Mouse (Mus musculus) myocyte (in vitro differentiated cells): Measurements from ENCODE around the gene Tm9sf1.
A peak's percentile ranks its signal among the peaks of the same experiment; 100 is the strongest.

Experiments used
- E2F4 ChIP-seq: IDR thresholded peaks from one replicate; pipeline ENCODE4 v1.6.1; 2011; ENCODE audit warnings: mild to moderate bottlenecking, control low read depth, moderate library complexity; ENCODE audit not compliant: insufficient read depth
- MAX ChIP-seq: IDR thresholded peaks from one replicate; pipeline ENCODE4 v1.6.1; 2011; ENCODE audit warnings: low read depth, mild to moderate bottlenecking, control low read depth
- MYOD1 ChIP-seq, 3 experiments: IDR thresholded peaks; one replicate each; pipeline ENCODE4 v1.6.1; 2011; ENCODE audit warnings: control low read depth in 2 of 3, low read depth in 2 of 3, mild to moderate bottlenecking in 2 of 3, moderate library complexity in 1 of 3; ENCODE audit not compliant: insufficient read length in 2 of 3, control insufficient read depth in 1 of 3
- MYOG ChIP-seq, 3 experiments: IDR thresholded peaks; one replicate each; pipeline ENCODE4 v1.6.1; 2011; ENCODE audit warnings: control low read depth in 2 of 3, low read depth in 2 of 3, mild to moderate bottlenecking in 2 of 3; ENCODE audit not compliant: insufficient read length in 2 of 3, control insufficient read depth in 1 of 3, insufficient read depth in 1 of 3
- POLR2A ChIP-seq: IDR thresholded peaks from one replicate; pipeline ENCODE4 v1.6.1; 2011; ENCODE audit warnings: low read depth, mild to moderate bottlenecking, control low read depth, moderate library complexity; ENCODE audit not compliant: insufficient read length
- POLR2AphosphoS2 ChIP-seq: IDR thresholded peaks from one replicate; pipeline ENCODE4 v1.6.1; 2011; ENCODE audit warnings: low read depth, control low read depth; ENCODE audit not compliant: insufficient read length
- REST ChIP-seq: IDR thresholded peaks from one replicate; pipeline ENCODE4 v1.6.1; 2011; ENCODE audit warnings: mild to moderate bottlenecking, control low read depth, moderate library complexity; ENCODE audit not compliant: insufficient read depth, insufficient read length
- TCF12 ChIP-seq: IDR thresholded peaks from one replicate; pipeline ENCODE4 v1.6.1; 2011; ENCODE audit warnings: mild to moderate bottlenecking, control low read depth; ENCODE audit not compliant: poor library complexity, insufficient read depth, severe bottlenecking
- USF1 ChIP-seq: IDR thresholded peaks from one replicate; pipeline ENCODE4 v1.6.1; 2011; ENCODE audit warnings: low read depth, mild to moderate bottlenecking, control low read depth, moderate library complexity

- TF ChIP-seq MYOD1 (IDR thresholded peaks at IDR 0.05; ENCODE audit: control insufficient read depth in 1 of 3, insufficient read length in 2 of 3, low read depth in 2 of 3) (peak in 2 of 3 experiments; percentile 4 to 48), E2F4 (peak; percentile 76), POLR2A (peak; percentile 55), USF1 (no peak), TCF12 (no peak), REST (no peak), POLR2AphosphoS2 (peak; percentile 49), MYOG (IDR thresholded peaks at IDR 0.05; ENCODE audit: control insufficient read depth in 1 of 3, insufficient read depth in 1 of 3, insufficient read length in 2 of 3, low read depth in 2 of 3) (peak in 2 of 3 experiments; percentile 1 to 25), MAX (peak; percentile 87)
These were observed at the start of gene Tm9sf1 for GRCm38 (mm10) chr14:55643060-55643907.
